Mouse (Mus musculus): ENCODE data around the gene Slc51b. TPM values are rescaled to one million over a fixed set of nuclear protein-coding genes. Genes with fewer than 3 reads are reported as not detected.

The Slc51b gene
- not detected in 2 replicates for polyA plus RNA-seq (2012)

- TF ChIP-seq GATA1 (IDR thresholded peaks at IDR 0.05; ENCODE audit: low read length), result no peak
Observed at GRCm38 (mm10) chr9:65422760-65423501, at the start of gene Slc51b. Gene Slc51b (minus strand): TSS chr9:65422955.

- no peak for TF ChIP-seq GATA1 (IDR thresholded peaks at IDR 0.05; ENCODE audit: low read length)
Observed at GRCm38 (mm10) chr9:65467686-65468085, 44.9 kb upstream of the Slc51b start.

- no peak for TF ChIP-seq GATA1 (IDR thresholded peaks at IDR 0.05; ENCODE audit: low read length)
Observed at GRCm38 (mm10) chr9:65465241-65465640, 42.5 kb upstream of the Slc51b start.

- no peak for TF ChIP-seq GATA1 (IDR thresholded peaks at IDR 0.05; ENCODE audit: low read length)
Observed at GRCm38 (mm10) chr9:65464161-65464560, 41.4 kb upstream of the Slc51b start.

- TF ChIP-seq GATA1 (IDR thresholded peaks at IDR 0.05; ENCODE audit: low read length), result no peak
Observed at GRCm38 (mm10) chr9:65462544-65462943, 39.8 kb upstream of the Slc51b start.

- no peak for TF ChIP-seq GATA1 (IDR thresholded peaks at IDR 0.05; ENCODE audit: low read length)
Observed at GRCm38 (mm10) chr9:65460732-65461442, 38.1 kb upstream of the Slc51b start, which contains the start of gene Spg21. Gene Spg21 (plus strand): TSS chr9:65460947.

- no peak for TF ChIP-seq GATA1 (IDR thresholded peaks at IDR 0.05; ENCODE audit: low read length)
Observed at GRCm38 (mm10) chr9:65460198-65460597, 37.4 kb upstream of the Slc51b start.

GRCm38 (mm10) chr9:65458975-65459374, 36.2 kb upstream of the Slc51b start:
- TF ChIP-seq GATA1 (IDR thresholded peaks at IDR 0.05; ENCODE audit: low read length), result no peak

- TF ChIP-seq GATA1 (IDR thresholded peaks at IDR 0.05; ENCODE audit: low read length), result no peak
Observed at GRCm38 (mm10) chr9:65447951-65448350, 25.2 kb upstream of the Slc51b start.

GRCm38 (mm10) chr9:65444692-65445091, 21.9 kb upstream of the Slc51b start:
- TF ChIP-seq GATA1 (IDR thresholded peaks at IDR 0.05; ENCODE audit: low read length), result no peak

GRCm38 (mm10) chr9:65435671-65436301, 13.0 kb upstream of the Slc51b start, which contains the start of gene Mtfmt:
Gene Mtfmt (plus strand): TSS chr9:65435782.
- no peak for TF ChIP-seq GATA1 (IDR thresholded peaks at IDR 0.05; ENCODE audit: low read length)

GRCm38 (mm10) chr9:65435211-65435610, 12.5 kb upstream of the Slc51b start:
- TF ChIP-seq GATA1 (IDR thresholded peaks at IDR 0.05; ENCODE audit: low read length), result no peak

GRCm38 (mm10) chr9:65434140-65434539, 11.4 kb upstream of the Slc51b start:
- TF ChIP-seq GATA1 (IDR thresholded peaks at IDR 0.05; ENCODE audit: low read length), result no peak

GRCm38 (mm10) chr9:65432236-65432635, 9.5 kb upstream of the Slc51b start:
- TF ChIP-seq GATA1 (IDR thresholded peaks at IDR 0.05; ENCODE audit: low read length), result no peak

- TF ChIP-seq GATA1 (IDR thresholded peaks at IDR 0.05; ENCODE audit: low read length), result no peak
Observed at GRCm38 (mm10) chr9:65430921-65431320, 8.2 kb upstream of the Slc51b start.

- TF ChIP-seq GATA1 (IDR thresholded peaks at IDR 0.05; ENCODE audit: low read length), result no peak
Observed at GRCm38 (mm10) chr9:65430401-65430800, 7.6 kb upstream of the Slc51b start.

Data from G1E-ER4 (cell line).